Mouse (Mus musculus) limb, embryonic 13.5 days (tissue): ENCODE measurements around the gene Itpr1. TPM values are rescaled to one million over a fixed set of nuclear protein-coding genes. Genes with fewer than 3 reads are reported as not detected.

Experiments used
- ATAC-seq: fragments of 200-750 bp; cut with Nextera tagmentation; 2 replicates; pipeline ENCODE4 v1.8.0; 2017; ENCODE audit warnings: low read depth, moderate number of reproducible peaks, moderate TSS enrichment; ENCODE audit not compliant: low FRiP score
- H3K27ac ChIP-seq: fragments of 300-500 bp; sonication (generic); 2 replicates; pipeline ENCODE4 v1.5.1; 2015; ENCODE audit warnings: inconsistent platforms, mild to moderate bottlenecking, moderate library complexity
- H3K27me3 ChIP-seq: fragments of 300-500 bp; sonication (generic); 2 replicates; pipeline ENCODE4 v1.6.1; 2015; ENCODE audit warnings: mild to moderate bottlenecking, inconsistent platforms
- H3K36me3 ChIP-seq: fragments of 300-500 bp; sonication (generic); 2 replicates; pipeline ENCODE4 v1.6.1; 2015; ENCODE audit warnings: inconsistent platforms, mild to moderate bottlenecking, moderate library complexity
- H3K4me1 ChIP-seq: fragments of 300-500 bp; sonication (generic); 2 replicates; pipeline ENCODE4 v1.6.1; 2015; ENCODE audit warnings: inconsistent platforms
- H3K4me2 ChIP-seq: fragments of 300-500 bp; sonication (generic); replicated peaks from 2 replicates; pipeline ENCODE4 v1.6.1; 2015; ENCODE audit warnings: inconsistent platforms, mild to moderate bottlenecking, moderate library complexity
- H3K4me3 ChIP-seq: fragments of 300-500 bp; sonication (generic); 2 replicates; pipeline ENCODE4 v1.5.1; 2015; ENCODE audit warnings: moderate library complexity, mild to moderate bottlenecking, inconsistent platforms
- H3K9ac ChIP-seq: fragments of 300-500 bp; sonication (generic); 2 replicates; pipeline ENCODE4 v1.6.1; 2015; ENCODE audit warnings: mild to moderate bottlenecking, inconsistent platforms
- H3K9me3 ChIP-seq: fragments of 300-500 bp; sonication (generic); 2 replicates; pipeline ENCODE4 v1.6.1; 2016; ENCODE audit warnings: inconsistent platforms
- WGBS: fragments of 180-500 bp; shearing (Covaris S2); methylation state at CpG from one replicate; pipeline ENCODE4 v1.1.7; 2015; 5-methylcytosine and 5-hydroxymethylcytosine counted together
- polyA plus RNA-seq: library from polyadenylated mRNA; unstranded; fragments of >200 nt; fragmentation: Nextera tagmentation; extraction: Ambion mirVana; gene quantifications from 2 replicates; pipeline ENCODE4 v1.2.1, GENCODE M21; 2015

Gene Itpr1
- polyA plus RNA-seq, 1 experiment from 2014 or later: 10.8 TPM

DNA sequence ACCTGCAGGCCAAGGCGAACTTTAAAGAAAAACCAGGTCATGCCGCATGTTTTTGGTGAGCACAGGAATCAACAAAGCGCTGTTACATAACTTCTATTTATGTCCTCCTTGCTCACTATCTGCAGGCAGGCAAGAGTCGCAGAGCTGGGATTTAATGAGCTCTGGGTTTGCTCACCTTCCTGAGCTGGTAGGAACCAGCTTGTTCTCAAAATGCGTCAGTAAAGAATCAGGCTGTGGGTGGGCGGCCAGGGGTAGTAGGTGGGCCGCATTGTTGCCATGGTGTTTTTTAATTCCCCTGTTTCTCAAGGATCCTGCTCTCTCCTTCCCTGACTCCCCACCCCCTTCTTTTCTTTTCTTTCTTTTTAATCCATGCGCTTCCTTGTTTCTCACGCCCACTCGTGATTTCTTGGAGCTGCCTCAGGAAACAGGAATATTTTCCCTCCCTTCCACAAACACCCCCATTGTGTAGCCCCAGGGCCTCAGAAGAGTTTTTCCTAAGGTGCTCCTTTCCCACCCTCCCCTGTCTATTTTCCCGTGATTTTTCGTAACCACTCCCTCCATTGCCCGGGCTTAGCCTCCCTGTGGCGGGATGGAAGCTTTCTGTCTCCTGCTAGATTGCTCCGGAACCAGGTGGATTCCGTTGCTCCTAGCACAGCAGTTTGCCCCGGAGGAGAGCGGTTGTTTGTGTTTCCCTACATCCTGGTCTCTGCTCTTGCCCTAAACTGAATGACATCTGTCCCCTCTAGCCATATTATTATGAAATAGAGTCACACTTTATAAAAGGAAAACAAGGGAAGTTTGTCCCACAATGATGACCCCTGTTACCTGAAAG is 243.6 kb downstream of the Itpr1 start:
- peaks cover 52% of the 10 kb centered on the region for H3K4me1 ChIP-seq
- 7% methylated on average over 18 of the region's 18 CpGs for WGBS
- peak overlapping the region; percentile 55 for H3K4me2 ChIP-seq
- H3K36me3 ChIP-seq: no peaks in the 10 kb centered on the region
- no peaks in the 10 kb centered on the region for H3K27me3 ChIP-seq
- peak overlapping the region; percentile 4; the same call in 1 of the 2 replicates for H3K4me3 ChIP-seq
- peak overlapping the region; percentile 43; the same call in 1 of the 2 replicates for H3K9ac ChIP-seq
- peak; percentile 13; the same call in 1 of the 2 replicates for ATAC-seq
- no peaks in the 10 kb centered on the region for H3K9me3 ChIP-seq
- peak overlapping the region; percentile 90; the same call in 1 of the 2 replicates for H3K27ac ChIP-seq

DNA sequence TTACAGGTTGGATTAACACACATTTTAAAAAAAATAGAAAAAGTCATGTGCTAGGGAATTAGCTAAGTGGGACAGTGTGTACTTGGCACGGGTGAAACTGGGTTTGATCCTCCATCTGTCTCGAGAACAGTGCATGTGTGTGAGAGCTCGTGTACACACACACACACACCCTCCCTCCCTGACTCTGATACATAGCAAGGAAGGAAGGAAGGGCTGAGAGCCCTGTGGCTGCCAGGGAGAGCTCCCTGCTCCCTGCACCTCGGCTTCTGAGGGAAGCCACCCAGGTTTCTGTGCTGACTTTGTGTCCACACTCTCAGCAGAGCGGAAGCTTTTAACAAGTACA is 244.1 kb downstream of the Itpr1 start:
- WGBS: 7% methylated on average over 5 of the region's 5 CpGs
- Histone ChIP-seq H3K27ac (peak overlapping the region; percentile 90), H3K36me3 (no peaks in the 10 kb centered on the region), H3K27me3 (no peaks in the 10 kb centered on the region), H3K9me3 (no peaks in the 10 kb centered on the region), H3K4me1 (peaks cover 52% of the 10 kb centered on the region), H3K9ac (no peak overlapping the region), H3K4me2 (peak overlapping the region; percentile 55), H3K4me3 (no peak overlapping the region)
- peak; percentile 30; the same call in 1 of the 2 replicates for ATAC-seq

DNA sequence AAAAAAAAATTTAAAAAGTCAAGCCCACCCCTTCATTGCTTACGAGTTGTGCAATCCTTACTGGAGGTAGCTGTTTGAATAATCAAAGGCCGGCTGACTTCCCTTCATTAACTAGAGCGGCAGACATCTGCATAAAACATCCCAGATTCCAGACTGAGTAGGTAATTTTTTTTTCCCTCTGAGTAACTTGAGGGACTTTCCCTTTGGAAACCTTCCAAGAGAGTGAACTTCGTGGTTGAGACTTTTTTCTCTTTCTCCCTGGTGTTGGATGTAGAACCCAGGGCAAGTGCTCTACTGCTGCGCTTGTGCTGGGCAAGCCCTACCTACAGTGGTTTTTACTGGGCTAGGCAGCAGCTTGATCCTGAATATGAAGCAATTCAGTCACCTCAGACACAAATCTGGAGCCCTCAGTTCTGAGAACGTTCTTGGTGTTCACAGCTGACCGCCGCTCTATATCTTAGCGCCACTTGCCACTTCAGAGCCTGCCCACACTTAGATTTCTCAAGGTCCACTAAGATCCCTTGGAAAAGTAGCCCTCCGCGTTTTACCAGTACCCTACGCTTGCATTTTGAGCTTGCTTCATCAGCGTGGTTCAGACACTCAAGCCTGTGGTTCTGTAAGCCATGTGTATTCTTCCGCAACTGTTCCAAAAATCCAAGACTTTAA is 244.8 kb downstream of the Itpr1 start:
- H3K4me3 ChIP-seq: no peak overlapping the region
- H3K36me3 ChIP-seq: no peaks in the 10 kb centered on the region
- no peaks in the 10 kb centered on the region for H3K27me3 ChIP-seq
- 25% methylated on average over 14 of the region's 14 CpGs for WGBS
- H3K27ac ChIP-seq: peak overlapping the region; percentile 92
- H3K9ac ChIP-seq: no peak overlapping the region
- H3K9me3 ChIP-seq: no peaks in the 10 kb centered on the region
- peak; percentile 48 for ATAC-seq
- H3K4me1 ChIP-seq: peaks cover 52% of the 10 kb centered on the region
- H3K4me2 ChIP-seq: peak overlapping the region; percentile 47

- H3K4me1 ChIP-seq: peaks cover 52% of the 10 kb centered on the region
- H3K9me3 ChIP-seq: no peaks in the 10 kb centered on the region
- H3K27me3 ChIP-seq: no peaks in the 10 kb centered on the region
- no peak overlapping the region for H3K4me3 ChIP-seq
- H3K9ac ChIP-seq: no peak overlapping the region
- ATAC-seq: peak; percentile 77
- H3K4me2 ChIP-seq: peak overlapping the region; percentile 47
- peak overlapping the region; percentile 92; the same call in 1 of the 2 replicates for H3K27ac ChIP-seq
- 16% methylated on average over 2 of the region's 2 CpGs for WGBS
- H3K36me3 ChIP-seq: no peaks in the 10 kb centered on the region
These were observed 245.3 kb downstream of the Itpr1 start for GRCm38 (mm10) chr6:108458182-108458571.

DNA sequence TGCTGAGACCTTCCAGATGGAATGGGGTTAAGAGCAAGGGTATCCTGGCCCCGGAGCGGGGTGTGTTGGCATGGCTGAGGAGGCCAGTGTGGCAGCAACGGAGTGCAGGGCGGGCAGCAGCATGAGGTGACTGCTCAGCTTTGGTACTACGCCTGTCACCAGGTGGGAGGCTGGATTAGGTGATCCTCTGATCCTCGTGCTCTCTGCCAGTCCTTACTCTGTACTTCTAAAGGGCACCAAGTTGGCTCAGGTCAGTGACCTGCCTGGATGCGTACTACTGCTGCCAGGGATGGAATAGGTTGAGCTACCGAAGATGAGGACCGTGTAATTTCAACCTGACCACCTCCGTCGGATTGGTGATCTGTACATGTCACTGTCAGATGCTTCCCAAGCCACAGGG is 245.9 kb downstream of the Itpr1 start:
- Histone ChIP-seq H3K9ac (no peak overlapping the region), H3K27me3 (no peaks in the 10 kb centered on the region), H3K27ac (0 out of 2 replicates have a peak overlapping the region, but pooled peaks have one; percentile 92), H3K36me3 (no peaks in the 10 kb centered on the region), H3K9me3 (no peaks in the 10 kb centered on the region), H3K4me3 (no peak overlapping the region), H3K4me2 (no peak overlapping the region), H3K4me1 (peaks cover 47% of the 10 kb centered on the region)
- ATAC-seq: no peak
- 83% methylated on average over 11 of the region's 11 CpGs for WGBS

DNA sequence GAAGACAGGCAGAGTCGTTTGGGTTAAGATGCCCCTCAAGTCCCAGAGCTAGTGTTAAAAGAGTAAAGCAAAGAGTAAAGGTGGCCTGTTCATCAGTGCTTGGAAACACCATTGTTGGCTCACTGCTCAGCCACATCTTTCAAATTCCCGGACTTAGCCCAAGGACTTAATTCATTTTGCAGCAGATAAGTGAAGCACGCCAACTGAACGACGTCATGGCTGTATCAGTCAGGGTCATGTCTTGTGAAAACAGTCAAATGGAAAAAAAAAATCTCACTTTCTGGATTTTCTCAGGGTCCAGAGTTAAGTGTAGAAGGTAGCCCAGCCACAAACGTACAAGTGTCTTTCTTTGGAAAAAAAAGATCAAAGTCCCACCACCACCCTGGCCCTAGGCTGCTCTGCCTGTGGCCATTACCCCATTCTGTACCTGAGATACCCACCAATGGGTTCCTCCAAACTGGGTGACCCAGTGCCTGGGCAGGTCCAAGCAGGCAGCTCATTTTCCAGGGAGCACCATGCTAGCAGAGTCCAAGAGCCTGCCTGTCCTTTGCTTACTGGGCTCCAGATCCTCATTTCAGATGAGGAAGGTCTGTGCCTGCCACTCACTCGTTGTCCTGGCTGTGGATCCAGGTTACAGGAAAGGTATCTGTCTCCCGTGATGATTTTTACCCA is 251.5 kb downstream of the Itpr1 start:
- 86% methylated on average over 8 of the region's 8 CpGs for WGBS
- peaks cover 11% of the 10 kb centered on the region for H3K4me1 ChIP-seq
- no peak overlapping the region for H3K9ac ChIP-seq
- no peak overlapping the region for H3K4me3 ChIP-seq
- H3K27ac ChIP-seq: no peak overlapping the region
- no peaks in the 10 kb centered on the region for H3K9me3 ChIP-seq
- no peak overlapping the region for H3K4me2 ChIP-seq
- H3K36me3 ChIP-seq: no peaks in the 10 kb centered on the region
- ATAC-seq: no peak
- H3K27me3 ChIP-seq: no peaks in the 10 kb centered on the region

DNA sequence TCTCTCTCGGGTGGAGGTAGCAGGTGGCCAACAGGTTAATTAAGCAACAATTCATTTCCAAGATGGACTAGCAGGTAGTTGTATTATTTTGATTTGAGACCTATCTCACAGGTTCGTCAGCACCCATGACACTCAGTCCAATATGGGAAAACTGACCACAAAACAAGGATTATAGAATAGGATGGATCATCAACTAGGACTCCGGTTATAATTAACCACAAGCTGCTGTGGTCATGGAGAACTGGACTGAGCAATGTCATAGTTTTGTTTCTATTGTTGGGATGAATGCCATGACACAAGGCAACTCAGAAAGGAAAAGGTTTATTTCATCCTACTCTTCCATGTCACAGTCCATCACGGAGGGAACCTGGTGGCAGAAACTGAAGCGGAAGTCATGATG is 252.3 kb downstream of the Itpr1 start:
- WGBS: 89% methylated on average over 5 of the region's 5 CpGs
- Histone ChIP-seq H3K9ac (no peak overlapping the region), H3K27ac (no peak overlapping the region), H3K4me1 (peaks cover 11% of the 10 kb centered on the region), H3K9me3 (no peaks in the 10 kb centered on the region), H3K27me3 (no peaks in the 10 kb centered on the region), H3K36me3 (no peaks in the 10 kb centered on the region), H3K4me2 (no peak overlapping the region), H3K4me3 (no peak overlapping the region)
- no peak for ATAC-seq

DNA sequence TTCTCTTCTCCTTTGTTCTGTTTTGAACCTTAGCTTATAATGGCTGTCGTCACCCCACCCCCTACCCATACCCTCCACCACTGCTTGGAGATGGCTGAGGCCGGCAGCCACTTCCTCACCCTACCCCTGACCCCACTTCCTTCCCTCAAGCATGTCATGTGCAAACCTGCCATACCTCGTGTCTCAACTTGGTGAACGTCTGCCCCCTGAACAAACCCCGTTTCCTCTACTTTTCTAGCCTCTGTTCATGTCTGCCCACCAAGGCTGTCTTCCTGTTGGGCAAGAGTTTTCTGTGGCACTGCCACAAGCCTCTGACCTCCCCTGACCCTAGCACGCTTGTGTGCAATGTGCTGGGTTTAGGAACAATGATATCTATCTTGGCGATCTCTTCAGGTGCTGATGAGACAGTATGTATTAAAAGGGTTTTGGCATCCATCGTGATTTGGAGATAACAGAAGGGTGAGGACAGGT is 253.2 kb downstream of the Itpr1 start:
- Histone ChIP-seq H3K4me1 (peaks cover 11% of the 10 kb centered on the region), H3K9ac (no peak overlapping the region), H3K36me3 (no peaks in the 10 kb centered on the region), H3K4me2 (no peak overlapping the region), H3K9me3 (no peaks in the 10 kb centered on the region), H3K27me3 (no peaks in the 10 kb centered on the region), H3K4me3 (no peak overlapping the region), H3K27ac (no peak overlapping the region)
- no peak for ATAC-seq
- 75% methylated on average over 8 of the region's 8 CpGs for WGBS

GRCm38 (mm10) chr6:108467597-108467996 is 254.7 kb downstream of the Itpr1 start:
- 30% methylated on average over 6 of the region's 6 CpGs for WGBS
- no peaks in the 10 kb centered on the region for H3K36me3 ChIP-seq
- 0 out of 2 replicates have a peak, but pooled peaks have one; percentile 8 for ATAC-seq
- H3K9ac ChIP-seq: no peak overlapping the region
- H3K27me3 ChIP-seq: no peaks in the 10 kb centered on the region
- H3K4me1 ChIP-seq: peaks cover 11% of the 10 kb centered on the region
- no peak overlapping the region for H3K27ac ChIP-seq
- H3K4me2 ChIP-seq: no peak overlapping the region
- no peak overlapping the region for H3K4me3 ChIP-seq
- H3K9me3 ChIP-seq: no peaks in the 10 kb centered on the region

GRCm38 (mm10) chr6:108468226-108468825 is 255.4 kb downstream of the Itpr1 start:
- ATAC-seq: no peak
- 26% methylated on average over 3 of the region's 3 CpGs for WGBS
- Histone ChIP-seq H3K9me3 (no peaks in the 10 kb centered on the region), H3K4me3 (no peak overlapping the region), H3K27me3 (no peaks in the 10 kb centered on the region), H3K4me1 (peaks cover 11% of the 10 kb centered on the region), H3K27ac (no peak overlapping the region), H3K36me3 (peaks cover under 1% of the 10 kb centered on the region), H3K4me2 (no peak overlapping the region), H3K9ac (no peak overlapping the region)

DNA sequence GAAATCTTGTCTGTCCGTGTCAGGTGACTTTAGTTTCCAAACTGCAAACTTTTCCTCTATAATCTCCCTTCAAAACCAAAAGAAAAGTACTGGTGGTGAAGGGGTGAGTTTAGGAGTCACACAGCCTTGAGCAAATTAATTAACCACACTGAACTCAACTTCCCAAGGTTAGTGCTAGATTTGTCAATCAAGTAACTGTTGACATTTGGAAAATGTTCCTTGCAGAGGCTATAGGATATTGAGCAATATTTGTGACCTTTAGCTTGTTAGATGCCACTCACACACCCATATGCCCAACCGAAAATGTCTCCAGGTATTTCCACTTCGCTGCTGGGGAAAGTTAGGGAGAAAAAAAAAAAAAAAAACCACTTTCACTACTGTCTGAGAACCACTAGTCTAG is 259.0 kb downstream of the Itpr1 start:
- no peak for ATAC-seq
- Histone ChIP-seq H3K36me3 (peaks cover 12% of the 10 kb centered on the region), H3K9ac (no peak overlapping the region), H3K27ac (no peak overlapping the region), H3K27me3 (no peaks in the 10 kb centered on the region), H3K4me3 (no peak overlapping the region), H3K4me2 (no peak overlapping the region), H3K4me1 (peaks cover 14% of the 10 kb centered on the region), H3K9me3 (no peaks in the 10 kb centered on the region)
- 84% methylated on average over 3 of the region's 3 CpGs for WGBS

- Histone ChIP-seq H3K9ac (no peak overlapping the region), H3K4me3 (no peak overlapping the region), H3K4me1 (peaks cover 12% of the 10 kb centered on the region), H3K9me3 (no peaks in the 10 kb centered on the region), H3K27me3 (no peaks in the 10 kb centered on the region), H3K27ac (no peak overlapping the region), H3K4me2 (no peak overlapping the region), H3K36me3 (peaks cover 12% of the 10 kb centered on the region)
- 89% methylated on average over 3 of the region's 3 CpGs for WGBS
- no peak for ATAC-seq
These were observed 259.9 kb downstream of the Itpr1 start for GRCm38 (mm10) chr6:108472748-108473147.
